Mouse (Mus musculus) cerebellum, postnatal 14 days (tissue): ENCODE results near the gene E130311K13Rik.

Source experiments
- DNase-seq, 2 experiments: peaks; one replicate each; pipeline ENCODE4 v3.0.0; 2021; ENCODE audit warnings: mixed read lengths in 2 of 2

Gene E130311K13Rik

DNA sequence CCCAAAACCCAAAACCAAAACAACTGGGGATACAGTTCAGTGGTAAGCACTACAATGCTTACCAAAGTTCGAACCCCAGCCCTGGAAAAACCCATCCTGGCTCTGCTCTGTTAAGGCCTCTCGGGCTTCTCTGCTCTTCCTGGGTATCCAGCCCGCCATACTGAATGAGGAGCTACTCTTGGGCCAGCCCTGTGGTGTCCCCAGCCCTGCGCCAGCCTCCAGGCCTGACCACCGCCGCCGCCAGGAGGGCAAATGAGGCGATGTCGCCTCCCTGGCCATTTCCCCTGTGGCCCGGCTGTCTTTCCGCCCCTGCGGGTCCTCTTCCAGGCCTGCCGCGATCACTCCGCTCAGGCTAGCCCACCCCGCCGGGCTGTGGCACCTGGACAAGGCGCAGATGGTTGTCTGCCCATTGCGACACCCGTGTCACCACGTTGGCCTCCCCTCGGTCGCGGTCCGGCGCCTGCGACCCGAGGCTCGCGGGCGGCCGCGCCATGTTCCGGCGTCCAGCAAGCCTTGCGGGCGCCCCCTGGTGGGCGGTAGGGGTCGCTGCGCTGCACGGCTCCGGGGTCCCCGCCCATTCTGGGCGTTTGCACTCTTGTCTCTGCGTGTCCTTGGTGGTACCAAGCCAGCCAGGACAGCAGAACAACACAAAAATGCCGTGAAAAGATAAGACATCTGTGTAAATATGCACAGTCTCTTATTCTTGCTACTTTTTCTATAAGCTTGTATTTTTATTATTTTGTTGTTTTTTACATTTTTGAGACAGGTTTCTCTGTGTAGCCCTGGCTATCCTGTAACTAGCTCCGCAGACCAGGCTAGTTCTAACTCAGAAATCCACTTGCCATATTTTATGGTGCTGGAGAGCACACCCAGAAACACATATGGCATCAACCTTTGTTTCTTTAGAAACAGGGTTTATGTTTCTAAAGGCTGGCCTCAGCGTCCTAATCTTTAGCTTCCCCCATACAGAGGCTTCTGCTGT, at the start of gene E130311K13Rik:
Gene E130311K13Rik (minus strand): TSS at position 595 of the 982 bp plus-strand sequence.
- DNase-seq = peak; percentile 94 to 96

DNA sequence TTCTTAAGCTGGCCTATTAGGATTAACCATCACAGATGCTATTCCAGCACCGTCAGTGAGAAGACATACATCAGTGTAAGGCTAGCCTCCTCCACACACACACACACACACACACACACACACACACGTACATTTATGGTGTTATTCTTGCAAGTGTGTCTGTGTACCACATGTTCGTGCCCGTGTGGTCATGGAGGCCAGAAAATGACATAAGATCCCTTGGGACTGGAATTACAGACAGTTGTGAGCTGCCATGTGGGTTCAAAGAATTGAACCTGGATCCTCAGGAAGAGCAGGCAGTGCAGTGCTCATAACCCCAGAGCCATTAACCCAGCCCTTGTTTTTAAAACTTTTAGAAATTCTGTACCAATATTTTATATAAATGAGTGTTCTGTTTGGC, 48.6 kb upstream of the E130311K13Rik start:
- no peak for DNase-seq

DNA sequence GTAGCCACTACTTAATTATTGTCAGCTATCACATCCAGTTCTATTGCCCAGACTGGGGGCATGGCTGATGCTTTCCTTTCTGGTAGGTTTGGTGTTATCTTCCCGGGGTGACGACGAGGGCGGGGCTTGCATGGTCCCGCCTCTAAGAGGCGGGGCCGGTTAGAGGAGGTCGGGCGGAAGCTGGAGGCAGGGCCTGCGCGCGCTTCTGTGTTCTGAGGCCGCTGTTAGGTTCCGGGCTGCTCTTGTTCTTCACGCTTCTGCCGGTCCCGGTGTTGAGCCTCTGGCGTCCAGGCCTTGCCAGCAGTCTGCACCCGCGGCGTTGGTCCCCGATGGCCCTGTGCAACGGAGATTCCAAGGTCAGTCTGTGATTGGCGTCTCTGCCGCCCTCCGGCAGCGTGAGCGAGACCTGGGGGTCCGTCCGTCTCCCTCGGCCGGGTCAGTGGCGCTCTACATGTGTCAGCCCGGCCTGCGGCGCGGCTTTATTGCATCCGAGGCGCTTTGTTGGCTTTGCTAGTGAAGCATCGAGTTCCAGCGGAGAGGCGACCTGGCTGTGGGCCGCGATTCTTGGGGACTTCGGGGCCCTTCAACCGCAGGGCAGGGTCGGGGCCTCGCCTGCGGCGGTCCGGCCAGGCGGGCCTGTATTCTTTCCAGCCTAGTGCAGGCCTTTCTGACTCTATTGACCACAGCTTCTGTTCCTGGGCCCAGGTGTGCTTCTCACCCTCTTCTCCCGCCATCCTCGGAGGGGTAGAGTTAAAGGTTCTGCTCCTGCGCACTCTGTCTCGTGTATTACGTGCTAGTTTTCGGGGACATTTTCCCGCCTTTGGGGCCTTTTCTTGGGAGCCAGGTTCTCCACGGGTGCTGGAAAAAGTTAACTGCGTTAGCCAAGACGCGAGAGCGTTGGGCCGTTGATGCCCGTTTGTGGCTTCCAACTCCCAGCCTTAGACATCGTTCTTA, 47.0 kb upstream of the E130311K13Rik start, which contains the start of gene Gmps:
Gene Gmps (plus strand): TSS at position 152 of the 954 bp plus-strand sequence.
- peak; percentile 93 for DNase-seq

DNA sequence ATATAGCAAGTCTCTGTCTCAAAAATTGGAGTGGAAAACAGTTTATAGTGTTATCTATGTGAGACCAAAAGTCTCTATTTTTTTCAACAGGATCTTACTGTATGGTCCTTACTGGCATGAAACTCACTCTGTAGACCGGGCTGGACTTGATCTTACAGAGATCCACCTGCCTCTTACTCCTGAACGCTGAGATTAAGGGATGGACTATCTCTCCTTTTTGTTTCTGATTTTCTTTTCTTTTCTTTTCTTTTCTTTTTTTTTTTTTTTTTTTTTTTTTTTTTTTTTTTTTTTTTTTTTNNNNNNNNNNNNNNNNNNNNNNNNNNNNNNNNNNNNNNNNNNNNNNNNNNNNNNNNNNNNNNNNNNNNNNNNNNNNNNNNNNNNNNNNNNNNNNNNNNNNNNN, 36.7 kb upstream of the E130311K13Rik start:
- no peak for DNase-seq

DNA sequence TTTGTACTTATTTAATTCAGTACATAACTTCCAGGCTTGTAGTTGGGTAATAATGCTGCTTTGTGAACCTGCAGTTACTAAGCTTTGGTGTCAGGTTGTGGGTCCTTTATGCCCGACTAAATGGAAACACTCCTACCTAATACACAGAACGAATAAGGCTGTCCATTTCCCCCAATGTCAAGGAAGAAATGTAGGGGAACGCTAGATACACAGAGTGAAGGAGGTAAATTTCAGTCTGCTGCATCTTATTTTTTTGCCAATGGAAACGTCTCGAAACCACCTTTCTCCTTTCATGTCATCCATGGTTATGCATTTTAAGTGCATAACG, 35.6 kb upstream of the E130311K13Rik start:
- no peak for DNase-seq

DNA sequence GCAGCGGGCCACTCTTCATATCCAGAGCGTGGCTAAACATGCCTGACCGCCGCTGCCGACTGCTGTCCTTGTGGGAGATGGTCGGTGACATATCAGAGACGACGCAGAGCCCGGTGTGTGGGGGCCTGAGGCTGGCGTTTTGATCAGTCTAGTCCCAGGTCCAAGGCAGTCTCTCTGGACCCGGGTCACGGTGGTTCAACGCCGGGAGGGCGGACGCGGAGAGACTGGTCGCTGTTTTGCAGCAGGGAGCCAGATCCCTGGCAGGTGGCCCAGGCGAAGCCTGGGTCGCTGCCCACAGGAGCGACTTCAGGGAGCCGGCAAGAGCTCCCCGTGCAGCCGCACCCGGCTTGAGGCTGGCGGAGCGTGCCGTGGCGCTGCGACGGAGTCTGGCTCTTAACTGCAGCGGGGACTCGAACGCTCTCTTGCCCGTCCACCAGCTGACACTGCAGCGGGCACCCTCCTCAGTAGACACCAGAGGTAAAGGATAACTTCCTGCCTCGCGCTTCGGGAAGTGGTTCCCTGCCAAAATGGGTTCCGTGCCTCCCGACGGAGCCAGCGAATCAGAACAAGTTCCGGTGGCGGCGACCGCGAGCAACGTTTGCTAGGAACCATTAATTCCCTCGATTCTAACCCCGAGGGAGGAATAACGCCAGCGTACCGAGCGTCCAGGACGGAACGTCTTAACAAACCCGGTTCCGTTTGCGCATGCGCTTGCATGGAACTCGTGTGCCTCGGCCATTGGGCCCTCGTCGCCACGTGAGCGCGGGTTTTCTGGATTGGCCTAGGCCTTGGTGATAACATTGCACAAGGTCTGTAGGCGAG, 35.0 kb upstream of the E130311K13Rik start, which contains the start of gene Slc33a1:
Gene Slc33a1 (minus strand): TSS at position 669 of the 822 bp plus-strand sequence.
- peak; percentile 100 for DNase-seq

DNA sequence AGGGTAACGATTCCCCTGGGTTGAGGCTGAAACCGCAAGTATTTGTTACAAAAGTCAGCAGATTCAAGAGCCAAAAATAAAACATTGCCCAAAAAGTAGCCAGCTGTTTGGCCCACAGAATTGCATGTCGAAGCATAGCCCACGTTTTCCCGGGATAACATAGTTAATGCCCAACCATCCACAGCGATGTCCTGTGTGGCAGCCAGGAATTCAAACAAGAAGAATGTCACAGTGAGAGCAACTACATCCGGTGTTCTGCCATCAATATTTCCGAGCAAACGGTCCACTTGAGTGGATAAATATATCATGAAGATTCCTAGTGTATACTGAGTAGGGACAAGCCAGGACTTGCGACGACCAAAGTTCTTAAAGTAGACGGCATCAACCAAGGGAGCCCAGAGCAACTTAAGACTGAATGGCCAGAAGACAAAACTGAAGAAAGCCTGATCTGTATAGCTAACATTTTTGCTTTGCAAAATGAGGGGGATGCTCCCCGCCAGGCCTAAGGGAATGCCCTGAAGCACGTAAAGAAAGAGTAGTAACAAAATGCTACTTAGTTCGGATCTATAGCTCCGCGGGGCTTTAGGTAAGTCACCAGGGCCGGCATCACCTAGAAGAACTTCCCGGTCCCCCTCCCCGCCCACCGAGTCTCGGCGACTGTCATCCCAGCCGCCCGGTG, 34.3 kb upstream of the E130311K13Rik start:
- peak; percentile 4 to 27 for DNase-seq

DNA sequence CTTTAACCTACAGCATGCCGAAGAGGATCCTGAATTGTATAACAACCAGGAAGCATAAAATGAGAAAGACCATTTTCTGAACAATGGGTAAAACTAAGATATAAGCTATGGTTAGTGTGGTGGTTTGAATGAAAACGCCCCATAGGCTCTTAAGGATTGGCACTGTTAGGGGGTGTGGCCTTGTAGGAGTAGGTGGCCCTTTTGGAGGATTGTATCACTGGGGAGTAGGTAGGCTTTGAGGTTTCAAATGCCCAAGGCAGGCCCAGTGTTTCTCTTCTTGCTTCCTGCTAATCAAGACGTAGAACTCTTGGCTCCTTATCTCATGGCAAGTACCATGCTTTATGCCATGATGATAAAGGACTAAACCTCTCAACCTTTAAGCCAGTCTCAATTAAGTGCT, 20.6 kb upstream of the E130311K13Rik start:
- DNase-seq = no peak

DNA sequence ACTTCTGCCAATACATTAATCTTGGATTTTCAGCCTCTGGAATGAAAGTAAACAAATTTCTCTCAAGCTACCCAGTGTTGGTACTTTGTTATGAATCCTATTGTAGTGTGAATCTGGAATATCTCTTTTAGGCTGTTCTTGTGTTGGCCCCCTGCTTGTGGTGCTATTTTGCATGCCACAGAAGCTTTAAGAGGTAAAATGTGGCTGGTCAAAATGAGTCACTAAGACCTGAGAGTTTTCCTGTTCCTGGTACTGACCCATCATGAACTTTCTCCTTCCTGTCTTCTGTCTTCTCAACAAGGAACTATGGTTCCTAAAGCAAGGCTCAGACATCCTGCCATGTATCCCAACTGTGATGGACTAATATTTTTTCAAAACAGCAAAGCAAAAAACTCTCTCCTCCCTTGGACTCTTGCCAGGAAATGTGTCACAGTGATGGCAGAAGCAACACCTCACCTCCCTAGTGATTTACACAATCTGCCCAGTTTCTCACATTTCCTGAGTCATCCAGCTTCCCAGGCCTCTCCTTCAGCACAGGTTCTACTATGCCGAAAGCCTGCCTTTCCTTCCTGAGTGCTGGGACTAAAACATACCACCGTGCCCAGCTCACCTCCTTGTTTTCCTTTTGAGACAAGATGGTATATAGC, 12.1 kb upstream of the E130311K13Rik start:
- peak; percentile 34 to 41 for DNase-seq

DNA sequence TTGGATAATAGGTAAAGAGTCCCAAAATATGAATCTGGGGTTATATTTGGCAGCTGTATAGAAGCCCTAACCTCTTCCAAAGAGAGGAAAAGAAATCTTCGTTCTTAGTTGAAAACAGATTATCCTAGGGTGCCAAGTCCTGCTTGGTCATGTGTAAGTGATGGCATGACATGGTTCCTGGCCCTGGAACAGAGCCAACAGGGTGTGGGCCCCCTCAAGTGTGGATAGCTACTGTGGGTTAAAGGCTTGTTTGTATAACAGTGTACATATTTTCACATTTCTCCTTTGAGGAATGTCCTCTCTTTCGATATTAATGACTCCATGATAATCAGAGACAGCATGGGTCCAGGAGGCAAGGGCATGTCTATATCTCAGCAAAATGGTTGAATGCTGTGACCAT, 9.7 kb upstream of the E130311K13Rik start:
- peak in 1 of 2 experiments; percentile 9 for DNase-seq

DNA sequence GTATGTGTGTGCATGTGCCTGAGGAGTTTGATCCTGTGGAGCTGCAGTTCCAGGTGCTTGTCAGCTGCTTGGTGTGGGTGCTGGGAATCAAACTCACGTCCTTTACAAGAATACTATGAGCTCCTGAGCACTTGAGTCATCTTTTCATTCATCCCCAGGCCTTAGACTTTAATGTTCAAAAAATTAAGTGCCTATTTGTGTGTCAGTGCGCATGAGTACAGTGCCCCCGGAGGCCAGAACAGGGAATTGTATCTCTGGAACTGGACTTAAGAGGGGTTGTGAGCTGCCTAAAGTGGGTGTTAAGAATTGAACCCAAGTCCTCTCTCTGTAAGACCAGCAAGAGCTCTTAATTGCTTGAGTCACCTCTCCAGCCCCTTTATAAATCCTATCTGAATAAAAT, 9.6 kb downstream of the E130311K13Rik start:
- DNase-seq = peak in 1 of 2 experiments; percentile 26

DNA sequence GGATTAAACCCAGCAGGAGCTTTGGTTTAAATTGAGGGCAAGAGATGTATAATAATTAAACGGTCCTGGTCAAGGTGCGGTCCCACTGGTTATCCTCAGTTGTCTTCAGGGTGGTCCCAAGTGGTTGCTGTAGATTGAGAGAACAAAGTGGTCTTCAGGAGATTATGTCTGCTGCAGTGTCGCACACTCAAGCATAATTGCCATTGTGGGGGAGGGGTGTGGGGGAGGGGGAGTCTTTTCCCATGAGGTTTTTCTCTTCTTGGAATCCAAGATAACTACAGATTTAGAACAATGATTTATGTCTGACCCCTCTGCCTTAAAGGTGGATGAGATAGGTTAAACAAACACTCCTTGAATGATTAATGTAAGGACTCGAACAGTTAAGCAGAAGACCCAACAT, 19.0 kb downstream of the E130311K13Rik start:
- no peak for DNase-seq

DNA sequence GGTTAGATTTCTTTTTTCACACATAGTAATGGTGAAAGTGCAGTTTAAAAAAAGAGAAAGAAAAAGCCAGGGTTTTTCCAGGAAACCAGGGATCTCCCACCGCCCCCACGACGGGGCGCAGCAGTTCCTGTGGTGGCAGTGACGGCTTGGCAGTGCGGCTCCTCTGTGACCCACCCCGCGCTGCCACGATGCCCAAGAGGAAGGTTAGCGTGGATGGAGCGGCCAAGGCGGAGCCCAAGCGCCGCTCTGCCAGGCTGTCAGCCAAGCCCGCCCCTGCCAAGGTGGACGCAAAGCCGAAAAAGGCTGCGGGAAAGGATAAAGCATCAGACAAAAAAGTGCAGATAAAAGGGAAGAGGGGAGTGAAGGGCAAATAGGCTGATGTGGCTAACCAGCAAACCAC, 24.0 kb downstream of the E130311K13Rik start:
- peak; percentile 54 to 63 for DNase-seq

DNA sequence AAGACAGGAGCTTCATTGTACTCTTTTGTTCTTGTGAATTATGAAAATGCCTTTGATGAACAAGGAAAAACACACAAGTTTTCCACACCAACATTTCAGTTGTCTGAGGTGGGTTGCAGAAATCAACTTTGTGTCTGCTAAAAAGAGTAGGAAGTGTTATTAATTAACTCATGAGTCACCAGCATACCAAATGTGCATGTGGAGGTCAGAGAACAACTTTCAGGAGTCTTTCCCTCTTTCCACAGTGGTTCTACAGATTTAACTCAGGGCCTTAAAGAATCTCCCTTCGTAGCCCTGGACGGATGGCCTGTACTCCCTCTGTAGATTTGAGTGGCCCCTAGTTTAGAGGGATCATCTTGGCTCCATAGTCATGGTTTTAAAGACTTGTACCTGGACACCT, 25.1 kb downstream of the E130311K13Rik start:
- no peak for DNase-seq

DNA sequence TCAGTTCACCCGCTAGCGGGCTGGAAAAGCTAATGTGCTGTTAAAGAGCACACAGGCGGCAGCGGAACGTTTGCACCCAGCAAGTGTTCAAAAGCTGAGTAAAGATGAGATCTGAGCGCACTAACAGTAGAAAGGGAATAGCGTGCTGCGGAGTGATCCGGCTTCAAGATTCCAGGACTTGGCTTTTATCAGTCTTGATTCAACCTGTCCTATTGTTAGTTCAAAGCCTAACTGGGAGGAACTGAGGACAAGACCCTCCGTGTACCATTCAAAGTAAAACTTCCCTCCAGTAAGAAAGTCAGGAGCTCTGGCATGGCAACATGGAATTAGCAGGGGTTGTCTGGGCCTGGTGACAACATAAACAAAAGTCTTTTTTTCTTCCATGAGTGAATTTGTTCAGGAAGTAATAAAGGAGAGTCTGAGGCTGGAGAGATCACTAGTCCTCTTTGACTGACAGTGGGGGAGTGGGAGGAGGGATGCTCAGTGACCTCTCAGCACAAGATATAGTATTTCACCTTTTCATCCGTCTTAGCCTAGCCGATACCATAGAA, 29.2 kb downstream of the E130311K13Rik start:
- DNase-seq = peak in 1 of 2 experiments; percentile 10

DNA sequence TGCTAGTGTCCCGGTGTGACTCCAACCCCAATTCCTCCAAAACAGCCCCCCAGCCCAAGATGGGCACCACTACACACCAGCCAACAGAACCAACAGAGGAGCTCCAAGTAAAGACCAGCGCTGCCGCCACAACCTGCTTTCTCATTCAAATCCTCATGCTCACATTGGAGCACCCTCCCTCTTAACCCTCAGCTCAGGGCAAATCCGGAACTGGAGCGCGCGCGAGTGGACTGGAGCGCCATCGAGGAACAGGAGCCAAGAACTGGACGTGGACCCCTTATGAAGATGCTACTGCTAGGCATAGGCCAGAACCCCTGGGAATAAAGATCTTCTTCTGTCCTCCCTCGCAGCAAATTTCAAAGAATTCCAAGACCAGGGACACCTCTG, 30.0 kb downstream of the E130311K13Rik start, which contains the start of gene Plch1:
Gene Plch1 (minus strand): TSS at position 164 of the 387 bp plus-strand sequence.
- DNase-seq = peak; percentile 72 to 78

DNA sequence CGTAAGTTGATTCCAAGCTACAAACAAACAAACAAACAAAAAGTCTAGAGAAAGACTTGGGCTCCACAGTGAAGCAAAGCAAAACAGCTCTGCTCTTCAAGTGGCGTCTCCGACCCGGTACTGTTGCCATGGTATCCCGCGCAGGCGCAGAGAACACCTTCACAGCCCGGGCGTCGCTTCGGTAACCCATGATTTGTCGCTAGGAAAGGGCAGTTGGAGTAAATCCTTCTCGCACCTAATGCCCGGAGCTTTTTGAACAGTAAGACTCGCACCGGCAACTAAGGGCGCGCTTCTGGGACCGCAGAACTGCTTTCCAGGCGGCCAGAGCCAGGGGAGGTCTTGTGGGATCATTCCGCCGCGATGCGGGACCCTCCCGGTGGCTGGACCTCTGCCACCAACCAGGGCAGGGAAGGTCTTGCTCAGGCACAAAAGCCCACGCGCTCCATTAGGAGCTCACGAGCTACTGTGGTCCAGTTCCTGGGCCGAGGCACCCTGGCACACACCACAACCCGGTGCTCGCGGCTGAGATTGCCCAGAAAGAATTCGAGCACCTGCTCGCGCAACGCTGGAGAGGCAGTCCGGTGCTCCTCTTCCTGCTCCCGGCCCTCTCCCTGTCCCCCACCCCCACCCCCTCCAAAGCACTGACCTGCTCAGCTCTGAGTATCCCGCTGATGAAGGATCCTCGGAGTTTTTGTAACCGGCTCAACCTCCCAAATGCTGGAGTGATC, 30.5 kb downstream of the E130311K13Rik start:
- peak; percentile 90 for DNase-seq

DNA sequence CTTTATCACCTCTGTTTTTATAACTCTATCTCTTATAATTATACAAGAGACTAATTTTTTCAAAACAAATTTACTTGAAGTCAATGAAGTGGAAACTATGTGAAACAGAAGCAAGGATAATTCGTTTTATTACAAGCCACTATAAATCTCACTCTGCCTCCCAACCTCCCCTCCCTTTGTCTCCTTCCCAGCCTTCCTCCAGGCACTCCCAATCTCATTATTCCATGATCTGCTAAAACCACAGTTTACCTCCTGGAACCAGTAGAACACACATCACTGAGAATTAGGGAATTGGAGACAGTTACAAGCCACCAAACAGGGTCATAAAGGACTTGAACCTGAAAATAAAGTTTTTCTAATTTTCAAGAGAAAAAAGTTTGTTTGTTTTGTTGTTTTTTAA, 32.1 kb downstream of the E130311K13Rik start:
- DNase-seq = no peak

DNA sequence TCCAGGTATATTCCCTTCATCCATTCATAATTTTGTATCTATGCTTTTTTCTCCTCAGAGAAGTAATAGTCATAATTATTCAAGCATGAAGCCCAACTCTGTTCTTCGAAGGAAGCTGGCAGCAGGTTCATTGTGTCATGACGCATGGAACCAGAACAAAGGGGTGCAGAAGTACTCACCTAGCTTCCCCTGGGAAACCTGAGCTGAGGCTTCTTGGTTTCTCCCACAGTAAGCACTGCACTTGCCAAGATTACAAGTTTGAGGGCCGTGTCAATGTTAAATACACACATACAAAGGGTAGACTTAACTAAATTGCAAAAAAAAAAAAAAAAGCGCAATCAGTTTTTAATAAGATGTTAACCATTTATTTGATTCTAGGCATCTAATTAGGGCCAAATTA, 33.0 kb downstream of the E130311K13Rik start:
- no peak for DNase-seq

DNA sequence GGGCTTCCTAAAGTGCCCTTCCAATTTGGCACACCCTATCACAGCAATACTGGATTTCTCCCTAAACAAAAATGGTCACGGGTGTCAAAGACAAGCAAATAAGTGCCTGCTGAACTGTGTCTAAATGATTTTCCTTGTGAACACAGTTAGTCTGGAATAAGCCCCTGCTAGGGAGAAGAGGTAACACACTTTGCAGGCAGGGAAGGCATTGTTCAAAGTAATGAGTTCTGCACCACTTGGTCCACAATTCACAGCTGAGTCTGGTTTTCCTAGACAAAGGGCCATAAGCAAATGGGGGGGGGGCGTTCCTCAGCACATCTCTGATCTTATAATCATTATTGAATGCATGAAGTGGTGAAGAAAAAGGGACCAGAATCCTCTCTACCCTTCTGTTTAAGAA, 33.5 kb downstream of the E130311K13Rik start:
- DNase-seq = no peak
